Mouse (Mus musculus) C2C12 (cell line): ENCODE data around the gene Treml1.

Source experiments
- CTCF ChIP-seq: IDR thresholded peaks from one replicate; pipeline ENCODE4 v1.5.1; 2011; ENCODE audit not compliant: control insufficient read depth, insufficient read depth, insufficient read length
- FOSL1 ChIP-seq: IDR thresholded peaks from one replicate; pipeline ENCODE4 v1.8.0; 2011; ENCODE audit warnings: mild to moderate bottlenecking, low read length; ENCODE audit not compliant: poor library complexity, insufficient read depth, severe bottlenecking
- MAX ChIP-seq: IDR thresholded peaks from one replicate; pipeline ENCODE4 v1.6.1; 2011; ENCODE audit warnings: mild to moderate bottlenecking, control low read depth
- MYOD1 ChIP-seq: IDR thresholded peaks from one replicate; pipeline ENCODE4 v1.6.1; 2011; ENCODE audit warnings: low read depth; ENCODE audit not compliant: control insufficient read depth, insufficient read length

DNA sequence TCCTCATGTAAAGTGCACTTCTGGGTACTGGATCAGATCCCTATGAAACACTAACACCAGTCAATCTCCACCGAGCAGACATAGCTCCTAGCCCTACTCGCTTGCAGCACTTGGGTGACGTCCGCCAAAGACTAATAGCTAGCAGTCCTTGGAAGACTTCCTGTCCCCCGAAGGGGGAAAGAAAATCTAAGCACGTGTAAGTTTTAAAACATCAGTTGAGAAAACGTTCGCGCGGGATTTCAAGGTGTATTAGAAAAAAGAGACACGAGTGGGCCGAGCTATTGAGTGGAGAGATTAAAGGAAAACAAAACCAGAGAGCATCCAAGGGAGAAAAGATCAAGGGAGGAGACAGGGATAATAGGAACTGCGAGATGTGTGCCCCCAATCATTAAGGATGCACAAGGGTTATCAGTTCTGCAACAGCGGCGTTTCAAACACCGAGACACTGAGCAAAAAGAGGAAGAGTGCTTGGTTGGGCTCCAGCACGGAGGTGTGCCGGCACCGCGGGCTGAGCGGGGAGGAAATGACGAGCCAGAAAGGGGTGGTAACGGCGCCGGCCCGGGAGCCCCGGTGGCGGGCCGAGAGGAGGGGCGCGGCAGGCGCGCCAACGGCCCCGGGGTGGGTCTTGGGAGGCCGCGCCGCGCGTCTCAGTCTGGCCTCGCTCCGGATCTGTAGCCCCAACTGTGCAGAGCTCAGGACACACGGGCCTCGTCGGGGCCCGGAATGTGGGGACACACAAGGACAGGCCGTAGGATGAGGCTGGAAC is 49.0 kb downstream of the Treml1 start:
- no peak for TF ChIP-seq CTCF
- no peak for TF ChIP-seq MAX
- no peak for TF ChIP-seq MYOD1
- TF ChIP-seq FOSL1 = no peak
